Mouse (Mus musculus): Measurements from ENCODE around the gene Tmem8b. TPM values are rescaled to one million over a fixed set of nuclear protein-coding genes. Genes with fewer than 3 reads are reported as not detected.
A peak's percentile ranks its signal among the peaks of the same experiment; 100 is the strongest.

Tmem8b gene
- total RNA-seq, 1 experiment = 1.4 TPM

GRCm38 (mm10) chr4:43655656-43656338 is 13.0 kb upstream of the Tmem8b start:
- Histone ChIP-seq H3K9me3 (ENCODE audit: control insufficient read depth, insufficient read depth, low read depth, low read length) (no peaks in the 10 kb centered on the region), H3K9ac (ENCODE audit: insufficient read depth, low read depth, low read length, poor library complexity, severe bottlenecking) (peak overlapping the region; percentile 91), H3K4me3 (ENCODE audit: insufficient read depth in 1 of 2, low read depth in 1 of 2, low read length in 2 of 2, poor library complexity in 1 of 2, severe bottlenecking in 1 of 2) (peak overlapping the region; percentile 92 to 97), H3K27ac (ENCODE audit: insufficient read depth, low read depth, low read length, poor library complexity, severe bottlenecking) (peak overlapping the region; percentile 37; the same call in 1 of the 2 replicates), H3K4me1 (ENCODE audit: control insufficient read depth in 2 of 2, insufficient read depth in 2 of 2, low read length in 2 of 2, poor library complexity in 1 of 2) (peaks cover 0 to 2% of the 10 kb centered on the region in 2 experiments; a peak in 1 of 4 replicates), H3K36me3 (ENCODE audit: control insufficient read depth, insufficient read depth, low read length, poor library complexity, severe bottlenecking) (no peaks in the 10 kb centered on the region)
- in situ Hi-C loops (cut with MboI; ENCODE audit: low sequenced_read_pairs in 2 of 2, unreplicated experiment in 2 of 2) = no loop called here
- no peak for TF ChIP-seq CHD2 (IDR thresholded peaks at IDR 0.05; ENCODE audit: low read depth, low read length)
- no peak for TF ChIP-seq HCFC1 (IDR thresholded peaks at IDR 0.05; ENCODE audit: borderline replicate concordance, insufficient read depth, low read length)
- no peak for TF ChIP-seq MAFK (IDR thresholded peaks at IDR 0.05; ENCODE audit: insufficient read depth, low read depth, low read length)
- TF ChIP-seq ZC3H11A (IDR thresholded peaks at IDR 0.05; ENCODE audit: borderline replicate concordance, low read depth, low read length) = no peak
- TF ChIP-seq ZNF384 (IDR thresholded peaks at IDR 0.05; ENCODE audit: low read depth, low read length) = no peak
- no peak for DNase-seq (ENCODE audit: low read depth, low spot score)

- in situ Hi-C loops (cut with MboI; ENCODE audit: low sequenced_read_pairs in 2 of 2, unreplicated experiment in 2 of 2) = no loop called here
- no peaks in the 10 kb centered on the region for H3K9me3 ChIP-seq (ENCODE audit: control insufficient read depth, insufficient read depth, low read depth, low read length)
- peak; percentile 96 for DNase-seq (ENCODE audit: low read depth, low spot score)
- no peaks in the 10 kb centered on the region for H3K36me3 ChIP-seq (ENCODE audit: control insufficient read depth, insufficient read depth, low read length, poor library complexity, severe bottlenecking)
- peak within 1 kb of the TSS; percentile 92 to 97 for H3K4me3 ChIP-seq (ENCODE audit: insufficient read depth in 1 of 2, low read depth in 1 of 2, low read length in 2 of 2, poor library complexity in 1 of 2, severe bottlenecking in 1 of 2)
- H3K4me1 ChIP-seq (ENCODE audit: control insufficient read depth in 2 of 2, insufficient read depth in 2 of 2, low read length in 2 of 2, poor library complexity in 1 of 2) = peaks cover 0 to 2% of the 10 kb centered on the region in 2 experiments; a peak in 1 of 4 replicates
- peak within 1 kb of the TSS; percentile 37; the same call in 1 of the 2 replicates for H3K27ac ChIP-seq (ENCODE audit: insufficient read depth, low read depth, low read length, poor library complexity, severe bottlenecking)
- TF ChIP-seq CHD2 (IDR thresholded peaks at IDR 0.05; ENCODE audit: low read depth, low read length) (peak; percentile 85), HCFC1 (IDR thresholded peaks at IDR 0.05; ENCODE audit: borderline replicate concordance, insufficient read depth, low read length) (no peak), ZNF384 (IDR thresholded peaks at IDR 0.05; ENCODE audit: low read depth, low read length) (peak; percentile 98)
- H3K9ac ChIP-seq (ENCODE audit: insufficient read depth, low read depth, low read length, poor library complexity, severe bottlenecking) = peak within 1 kb of the TSS; percentile 91
These were observed 12.2 kb upstream of the Tmem8b start, which contains the start of gene Hint2 for GRCm38 (mm10) chr4:43656339-43657109. Gene Hint2, minus strand, starts transcription at chr4:43656466.

- Histone ChIP-seq H3K27ac (ENCODE audit: insufficient read depth, low read depth, low read length, poor library complexity, severe bottlenecking) (no peak overlapping the region), H3K4me1 (ENCODE audit: control insufficient read depth in 2 of 2, insufficient read depth in 2 of 2, low read length in 2 of 2, poor library complexity in 1 of 2) (peaks cover 0 to 2% of the 10 kb centered on the region in 2 experiments; a peak in 1 of 4 replicates), H3K4me3 (ENCODE audit: insufficient read depth in 1 of 2, low read depth in 1 of 2, low read length in 2 of 2, poor library complexity in 1 of 2, severe bottlenecking in 1 of 2) (peak overlapping the region in 1 of 2 experiments; percentile 92; a peak in 2 of 4 replicates), H3K36me3 (ENCODE audit: control insufficient read depth, insufficient read depth, low read length, poor library complexity, severe bottlenecking) (no peaks in the 10 kb centered on the region), H3K9me3 (ENCODE audit: control insufficient read depth, insufficient read depth, low read depth, low read length) (no peaks in the 10 kb centered on the region), H3K9ac (ENCODE audit: insufficient read depth, low read depth, low read length, poor library complexity, severe bottlenecking) (no peak overlapping the region)
- no peak for DNase-seq (ENCODE audit: low read depth, low spot score)
- no peak for TF ChIP-seq HCFC1 (IDR thresholded peaks at IDR 0.05; ENCODE audit: borderline replicate concordance, insufficient read depth, low read length)
- no peak for TF ChIP-seq ZNF384 (IDR thresholded peaks at IDR 0.05; ENCODE audit: low read depth, low read length)
- no peak for TF ChIP-seq ZC3H11A (IDR thresholded peaks at IDR 0.05; ENCODE audit: borderline replicate concordance, low read depth, low read length)
- TF ChIP-seq MAFK (IDR thresholded peaks at IDR 0.05; ENCODE audit: insufficient read depth, low read depth, low read length) = no peak
- no peak for TF ChIP-seq CHD2 (IDR thresholded peaks at IDR 0.05; ENCODE audit: low read depth, low read length)
- in situ Hi-C loops (cut with MboI; ENCODE audit: low sequenced_read_pairs in 2 of 2, unreplicated experiment in 2 of 2) = no loop called here
These were observed 11.6 kb upstream of the Tmem8b start for GRCm38 (mm10) chr4:43657146-43657545.

GRCm38 (mm10) chr4:43666412-43666811 is 2.4 kb upstream of the Tmem8b start:
- Histone ChIP-seq H3K4me3 (ENCODE audit: insufficient read depth in 1 of 2, low read depth in 1 of 2, low read length in 2 of 2, poor library complexity in 1 of 2, severe bottlenecking in 1 of 2) (no peak overlapping the region), H3K4me1 (ENCODE audit: control insufficient read depth in 2 of 2, insufficient read depth in 2 of 2, low read length in 2 of 2, poor library complexity in 1 of 2) (peaks cover 0 to 2% of the 10 kb centered on the region in 2 experiments; a peak in 1 of 4 replicates), H3K36me3 (ENCODE audit: control insufficient read depth, insufficient read depth, low read length, poor library complexity, severe bottlenecking) (no peaks in the 10 kb centered on the region), H3K9ac (ENCODE audit: insufficient read depth, low read depth, low read length, poor library complexity, severe bottlenecking) (no peak overlapping the region), H3K27ac (ENCODE audit: insufficient read depth, low read depth, low read length, poor library complexity, severe bottlenecking) (no peak overlapping the region), H3K9me3 (ENCODE audit: control insufficient read depth, insufficient read depth, low read depth, low read length) (no peaks in the 10 kb centered on the region)
- in situ Hi-C loops (cut with MboI; ENCODE audit: low sequenced_read_pairs in 2 of 2, unreplicated experiment in 2 of 2) = no loop called here
- no peak for DNase-seq (ENCODE audit: low read depth, low spot score)
- TF ChIP-seq CHD2 (IDR thresholded peaks at IDR 0.05; ENCODE audit: low read depth, low read length) = no peak
- TF ChIP-seq ZC3H11A (IDR thresholded peaks at IDR 0.05; ENCODE audit: borderline replicate concordance, low read depth, low read length) = 0 out of 2 replicates have a peak, but pooled peaks have one; percentile 22

Measured in ES-E14 (cell line).